Mouse (Mus musculus): ENCODE results near the gene Abcg5.

Abcg5 gene

DNA sequence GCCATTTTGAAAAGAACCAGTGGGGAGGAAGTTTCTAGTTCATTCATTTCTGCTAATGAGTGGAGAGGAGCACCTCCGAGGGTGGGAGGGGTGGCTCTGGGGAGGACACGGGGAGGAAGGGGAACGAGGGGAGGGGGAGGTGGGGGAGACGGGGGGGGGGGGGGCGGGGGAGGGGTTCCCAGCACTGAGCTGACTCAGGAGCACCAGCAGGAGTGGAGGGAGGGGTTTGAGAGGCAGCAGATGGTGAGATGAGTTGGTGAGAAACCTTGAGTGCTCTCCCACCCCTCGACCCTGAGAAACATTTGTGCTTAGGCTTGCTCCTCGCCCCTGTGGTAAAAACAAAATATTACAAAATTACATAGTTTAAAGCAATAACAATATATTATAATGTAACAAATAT is 36.9 kb downstream of the Abcg5 start:
- DNase-seq (ENCODE audit: inconsistent age in 2 of 2, low spot score in 1 of 2) = no peak

DNA sequence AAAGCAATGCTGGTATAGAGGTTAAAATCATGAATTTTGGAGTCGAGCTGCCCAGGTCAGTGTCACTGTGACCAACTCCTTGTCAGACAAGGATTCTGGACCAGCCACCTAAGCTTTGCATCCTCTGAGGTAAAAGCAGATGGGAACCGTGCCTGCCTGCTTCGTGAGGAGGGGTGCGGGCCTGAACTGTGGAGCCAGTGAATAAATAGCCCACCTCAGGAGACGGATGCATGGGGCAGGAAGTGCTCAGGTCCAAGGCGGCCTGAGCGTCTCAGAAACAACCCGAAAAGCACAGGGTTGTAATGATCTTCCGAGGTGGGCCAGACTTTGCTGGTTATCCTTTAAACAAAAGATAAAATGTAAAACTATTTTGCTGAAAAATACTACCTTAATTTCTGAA is 37.7 kb downstream of the Abcg5 start:
- no peak for DNase-seq (ENCODE audit: inconsistent age in 2 of 2, low spot score in 1 of 2)

DNA sequence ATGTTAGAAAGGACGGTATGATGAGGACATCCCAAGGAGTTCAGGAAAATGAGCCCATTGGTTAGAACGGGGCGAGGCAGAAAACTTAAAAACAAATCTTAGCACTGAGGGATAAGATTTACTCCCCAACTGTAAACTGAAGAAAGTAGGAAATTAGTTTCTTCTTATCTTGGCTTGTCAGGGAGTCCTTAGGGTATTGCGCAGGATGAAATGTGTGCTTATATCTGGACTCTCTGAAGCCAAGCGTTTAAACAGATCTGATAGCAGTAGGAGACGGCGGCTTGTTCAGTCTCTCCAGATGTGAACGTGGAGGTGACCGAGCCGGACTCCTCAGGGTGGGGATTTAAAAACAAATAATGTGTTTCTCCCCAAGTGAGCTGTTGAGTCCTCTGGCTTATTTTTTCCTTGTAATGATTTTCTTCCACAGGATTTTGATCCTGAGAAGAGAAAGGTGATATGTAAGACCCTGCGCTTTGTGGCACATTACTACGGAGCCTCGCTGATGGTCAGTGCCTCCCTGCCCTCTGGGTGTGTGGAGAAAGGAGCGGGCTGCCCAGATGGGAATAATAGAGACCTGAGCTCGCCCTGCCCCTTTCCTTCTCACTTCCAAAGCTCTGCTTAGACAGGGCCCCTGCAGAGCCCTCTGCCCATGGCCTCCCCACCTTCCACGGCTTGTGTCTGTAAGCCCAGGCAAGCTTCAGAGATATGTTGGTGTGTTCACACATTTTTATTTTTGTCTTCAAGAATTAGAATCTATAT is 38.3 kb downstream of the Abcg5 start:
- DNase-seq (ENCODE audit: inconsistent age in 2 of 2, low spot score in 1 of 2) = no peak

DNA sequence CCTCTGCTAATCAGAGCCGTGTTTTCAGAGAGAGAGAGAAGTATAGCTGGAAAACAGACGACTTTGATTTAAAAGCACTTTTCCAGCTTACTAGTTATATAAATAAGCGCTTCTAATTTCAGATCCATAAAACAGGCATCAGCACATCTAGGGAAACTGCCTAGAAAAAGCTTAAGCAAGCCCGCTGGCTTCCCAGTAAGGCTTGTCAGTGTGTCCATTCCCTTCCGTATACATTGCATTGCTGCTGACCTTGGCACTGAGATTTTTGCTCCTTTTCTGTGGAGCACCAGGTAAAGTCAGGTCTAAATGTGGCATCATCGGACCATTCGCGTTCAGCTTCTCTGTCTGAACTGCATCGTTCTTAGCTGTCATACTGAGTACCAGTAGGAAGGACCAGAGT is 40.5 kb downstream of the Abcg5 start:
- no peak for DNase-seq (ENCODE audit: inconsistent age in 2 of 2, low spot score in 1 of 2)

DNA sequence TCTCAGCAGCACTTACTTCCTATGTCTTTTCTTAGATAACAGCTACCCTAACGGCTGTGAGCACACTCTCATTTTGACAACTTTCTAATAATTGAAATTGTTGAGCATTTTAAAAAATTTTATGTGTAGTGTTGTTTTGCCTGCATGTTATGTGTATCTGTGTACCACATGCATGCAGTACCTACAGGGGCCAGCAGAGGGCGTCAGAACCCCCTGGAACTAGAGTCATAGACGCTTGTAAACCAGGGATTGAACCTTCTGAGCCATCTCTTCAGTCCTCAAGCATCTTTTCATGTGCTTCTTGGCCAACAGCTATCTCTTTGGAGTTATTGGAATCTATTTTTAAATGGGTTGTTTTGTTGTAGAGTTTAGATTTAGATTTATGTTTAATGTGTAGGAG is 40.9 kb downstream of the Abcg5 start:
- peak; percentile 30 to 76 for DNase-seq (ENCODE audit: inconsistent age in 2 of 2, low spot score in 1 of 2)

DNA sequence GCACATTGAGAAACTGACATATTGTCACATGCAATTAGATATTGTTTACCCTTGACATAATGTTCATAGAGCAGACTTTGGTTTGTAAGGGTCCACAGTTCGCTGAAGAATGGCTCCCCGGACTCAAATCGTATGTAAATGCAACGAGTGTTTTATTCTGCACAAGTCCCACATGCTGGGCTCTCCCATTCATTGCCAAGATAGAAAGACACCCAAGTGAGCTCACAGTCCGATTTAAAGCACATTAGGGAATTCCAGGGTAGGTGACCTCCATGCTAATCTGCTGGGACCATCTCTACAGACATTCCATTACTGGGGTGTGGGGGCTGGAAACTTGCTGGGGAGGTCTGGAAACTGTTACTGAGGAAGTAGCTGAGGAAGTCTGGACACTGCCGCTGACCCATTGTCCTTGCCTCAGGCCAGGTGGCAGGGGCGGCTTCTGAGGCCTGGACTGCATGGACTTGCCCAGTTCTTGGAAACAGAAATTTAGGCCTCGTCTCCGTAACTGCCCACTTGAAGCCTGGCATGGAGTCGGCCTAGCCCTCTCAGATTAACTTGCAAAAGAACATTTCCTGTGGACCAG is 42.9 kb downstream of the Abcg5 start:
- DNase-seq (ENCODE audit: inconsistent age in 2 of 2, low spot score in 1 of 2) = no peak

DNA sequence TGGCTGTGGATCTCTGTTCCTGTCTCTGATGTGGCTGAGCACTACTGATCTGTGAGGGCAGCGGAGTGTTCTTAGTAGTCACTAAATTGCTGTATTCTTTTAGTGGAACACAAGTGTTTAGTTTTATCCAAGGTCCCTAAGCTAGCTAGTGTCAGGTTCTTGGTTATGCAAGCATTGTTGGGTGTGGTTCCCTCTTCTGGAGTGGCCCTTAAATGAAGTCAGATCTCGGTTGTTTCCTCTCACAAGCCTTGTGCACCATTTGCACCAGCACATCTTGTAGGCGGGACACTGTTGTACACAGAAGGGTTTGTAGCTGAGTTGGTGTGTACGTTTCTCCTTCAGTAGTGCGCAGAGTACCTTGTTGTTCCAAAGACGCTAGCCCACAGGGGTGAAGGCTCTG is 44.8 kb downstream of the Abcg5 start:
- no peak for DNase-seq (ENCODE audit: inconsistent age in 2 of 2, low spot score in 1 of 2)

DNA sequence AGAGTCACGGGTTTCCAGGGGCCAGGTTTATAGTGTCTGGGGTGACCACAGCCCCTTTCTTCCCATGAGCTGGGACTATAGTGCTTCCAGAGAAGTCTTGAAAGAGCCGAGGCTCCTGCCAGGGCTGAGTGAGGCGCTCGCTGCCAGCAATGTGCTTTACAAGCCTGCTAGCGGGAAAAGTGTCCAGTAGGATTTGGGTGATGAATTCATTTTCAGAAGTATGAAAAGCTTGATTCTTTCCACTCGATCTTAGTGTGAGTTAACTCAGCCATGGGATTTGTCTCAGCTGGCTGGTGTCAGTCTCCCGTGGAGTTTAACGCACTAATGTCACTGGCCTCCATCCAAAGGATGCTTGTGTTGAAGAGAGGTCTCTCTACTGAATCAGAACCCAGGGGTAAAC is 46.5 kb downstream of the Abcg5 start:
- DNase-seq (ENCODE audit: inconsistent age in 2 of 2, low spot score in 1 of 2) = no peak

DNA sequence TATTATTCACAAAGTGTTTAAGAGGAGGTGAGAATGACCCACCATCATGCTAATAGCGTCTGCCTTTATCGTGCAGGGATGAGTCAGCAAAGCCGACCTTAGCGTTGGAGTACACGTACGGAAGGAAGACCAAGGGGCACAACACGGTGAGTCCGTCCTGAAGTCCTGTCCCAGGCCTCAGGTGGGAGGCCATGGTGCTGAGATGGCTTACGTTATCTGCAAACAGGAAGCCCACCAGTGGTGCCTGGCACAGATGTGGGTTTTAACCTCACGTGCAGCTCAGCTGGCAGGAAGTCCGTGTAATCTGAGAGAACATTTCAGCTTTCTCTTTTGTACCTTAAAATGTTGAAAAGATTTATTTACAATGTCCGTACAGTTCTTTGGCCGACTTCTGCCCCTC is 49.4 kb downstream of the Abcg5 start:
- no peak for DNase-seq (ENCODE audit: inconsistent age in 2 of 2, low spot score in 1 of 2)

DNA sequence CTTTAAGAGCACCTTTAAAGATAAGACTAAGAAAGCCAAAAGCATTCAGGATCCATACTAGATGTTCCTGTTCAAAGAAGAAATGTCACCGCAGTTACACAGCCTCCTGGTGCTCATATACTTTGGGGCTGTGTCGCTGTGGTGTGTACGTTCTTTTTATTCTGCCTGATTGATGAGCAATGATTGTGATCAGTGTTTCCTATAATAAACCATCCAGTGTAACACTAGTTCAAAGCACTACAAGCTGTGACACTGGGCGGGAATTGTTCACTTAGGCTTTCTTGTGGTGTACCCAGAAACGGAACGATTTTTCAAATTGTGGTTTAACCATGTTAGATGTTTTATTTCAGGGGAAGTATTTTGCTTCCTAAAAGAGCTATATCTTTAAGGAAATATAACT is 51.0 kb downstream of the Abcg5 start:
- DNase-seq (ENCODE audit: inconsistent age in 2 of 2, low spot score in 1 of 2) = no peak

DNA sequence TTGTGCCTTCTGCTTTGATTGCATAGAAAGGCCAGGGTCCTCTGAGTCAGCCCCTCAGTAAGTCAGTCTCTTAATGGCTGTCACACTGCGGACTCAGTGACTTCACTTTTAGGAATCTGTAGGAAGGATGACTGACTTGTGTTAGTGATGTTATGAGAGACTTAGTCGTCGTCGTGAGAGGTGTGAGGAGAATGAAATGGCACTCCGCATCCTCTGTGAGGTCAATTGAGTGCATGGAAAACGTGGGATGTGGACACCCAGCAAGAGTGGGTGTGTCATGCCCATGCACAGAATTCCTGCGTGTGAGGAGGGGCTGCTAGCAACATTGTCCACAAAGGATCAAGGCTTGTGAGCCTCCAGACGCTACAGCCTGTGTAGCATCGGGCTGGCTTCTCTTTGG is 54.2 kb downstream of the Abcg5 start:
- peak; percentile 52 to 74 for DNase-seq (ENCODE audit: inconsistent age in 2 of 2, low spot score in 1 of 2)

DNA sequence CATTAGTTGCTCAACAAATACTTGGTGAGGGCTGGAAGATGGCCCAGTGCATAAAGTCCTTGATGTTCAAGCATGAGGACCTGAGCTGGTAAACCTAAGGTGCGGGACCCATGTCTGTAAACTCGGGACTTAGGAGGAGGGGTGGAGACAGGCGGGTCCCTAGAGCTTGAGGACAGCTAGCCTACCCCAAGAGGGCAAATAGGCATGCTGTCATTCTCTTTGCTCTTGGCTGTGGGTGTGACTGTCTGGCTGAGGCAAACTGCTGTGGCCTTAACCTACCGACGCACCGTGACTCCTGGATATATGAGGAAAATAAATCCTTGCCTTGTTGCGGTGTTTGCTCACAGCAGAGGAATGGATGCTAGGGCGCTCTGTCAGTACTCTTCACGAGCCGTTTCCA is 55.1 kb downstream of the Abcg5 start:
- DNase-seq (ENCODE audit: inconsistent age in 2 of 2, low spot score in 1 of 2) = peak; percentile 65 to 76

DNA sequence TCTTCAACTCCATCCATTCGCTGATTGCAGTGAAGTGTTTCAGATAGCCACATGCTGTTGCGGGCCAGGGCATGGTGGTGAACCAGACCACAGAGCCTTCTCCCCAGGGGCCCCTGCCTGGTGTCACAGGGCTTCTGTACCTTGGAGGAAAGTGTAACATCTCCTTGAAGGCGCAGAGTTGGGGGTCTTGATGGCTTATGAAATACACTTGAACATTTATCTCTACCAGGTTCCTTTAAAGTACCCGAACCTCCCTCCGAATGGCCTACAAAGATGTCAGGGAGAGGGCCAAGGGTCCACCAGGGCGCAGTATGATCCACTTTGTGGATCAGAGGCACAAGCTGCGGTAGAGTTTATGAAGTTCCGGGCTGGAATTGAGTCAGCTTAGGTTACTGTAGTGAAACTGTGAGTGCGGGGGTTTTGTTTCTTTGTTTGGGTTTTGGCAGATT is 55.9 kb downstream of the Abcg5 start:
- DNase-seq (ENCODE audit: inconsistent age in 2 of 2, low spot score in 1 of 2) = peak; percentile 23 to 55

DNA sequence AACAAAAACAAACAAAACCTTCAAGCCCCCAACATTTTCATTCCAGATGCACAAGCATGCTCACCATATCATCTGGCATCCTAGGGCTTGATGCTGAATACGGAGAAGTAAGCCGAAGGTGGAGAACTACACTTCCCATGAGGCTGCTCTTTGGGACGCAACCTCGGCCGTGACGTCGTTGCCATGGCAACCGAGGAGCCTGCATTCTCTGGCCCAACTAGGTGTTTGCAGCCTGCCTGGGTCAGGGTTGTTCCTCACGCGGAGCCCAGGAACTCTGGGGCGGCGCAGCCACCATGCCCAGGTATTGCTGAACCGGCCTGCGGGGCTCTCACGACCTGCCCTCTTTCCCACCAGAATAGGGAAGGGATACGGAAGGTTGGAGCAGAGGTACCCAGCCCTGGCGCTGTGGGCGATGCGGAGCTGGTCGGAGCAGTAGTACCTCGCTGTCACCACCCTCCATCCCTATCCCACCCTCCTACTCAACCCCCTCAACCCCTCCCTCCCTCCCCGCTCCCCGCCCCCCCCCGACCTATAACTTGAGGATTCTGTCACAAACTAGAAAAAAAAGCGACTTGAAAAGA is 56.4 kb downstream of the Abcg5 start, which contains the start of gene Dync2li1:
Dync2li1 (plus strand) TSS at position 221 of the 581 bp plus-strand sequence.
- peak; percentile 90 to 95 for DNase-seq (ENCODE audit: inconsistent age in 2 of 2, low spot score in 1 of 2)

DNA sequence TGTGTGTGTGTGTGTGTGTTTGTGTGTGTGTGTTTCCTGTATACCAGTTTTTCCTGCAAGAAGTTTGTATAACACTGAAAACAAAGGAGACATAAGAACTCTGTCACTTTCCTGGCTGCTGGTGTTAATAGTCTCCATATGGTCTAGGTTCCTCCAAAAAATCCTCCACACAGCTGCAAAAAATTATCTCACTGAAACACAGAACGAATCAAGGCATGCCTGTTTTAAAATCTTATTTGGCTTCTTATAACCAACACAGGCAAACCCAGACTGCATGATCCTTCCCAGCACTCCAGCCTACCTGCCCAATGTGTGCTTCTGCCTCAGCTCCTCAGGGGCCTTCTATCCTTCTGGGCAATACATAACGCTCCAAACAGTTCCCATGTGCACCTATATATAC is 59.9 kb downstream of the Abcg5 start:
- no peak for DNase-seq (ENCODE audit: inconsistent age in 2 of 2, low spot score in 1 of 2)

DNA sequence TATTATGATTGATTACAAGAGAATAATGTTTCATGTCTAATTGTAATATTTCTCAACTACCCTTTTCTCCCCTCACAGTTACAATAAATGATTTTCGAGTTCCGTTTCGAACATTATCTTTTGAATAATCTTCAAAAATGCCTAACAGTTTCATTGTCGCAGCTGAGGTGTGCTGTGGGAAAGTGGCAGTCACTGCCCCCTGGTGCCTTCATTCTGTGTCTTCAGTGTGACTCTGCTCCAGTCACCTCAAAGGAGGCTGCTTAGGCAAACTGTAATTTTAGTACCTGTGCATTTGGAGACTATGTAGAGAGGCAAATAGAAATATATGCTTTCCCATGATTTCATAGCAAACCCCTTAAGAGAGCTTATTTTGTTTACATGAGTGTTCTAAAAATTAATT is 60.8 kb downstream of the Abcg5 start:
- no peak for DNase-seq (ENCODE audit: inconsistent age in 2 of 2, low spot score in 1 of 2)

DNA sequence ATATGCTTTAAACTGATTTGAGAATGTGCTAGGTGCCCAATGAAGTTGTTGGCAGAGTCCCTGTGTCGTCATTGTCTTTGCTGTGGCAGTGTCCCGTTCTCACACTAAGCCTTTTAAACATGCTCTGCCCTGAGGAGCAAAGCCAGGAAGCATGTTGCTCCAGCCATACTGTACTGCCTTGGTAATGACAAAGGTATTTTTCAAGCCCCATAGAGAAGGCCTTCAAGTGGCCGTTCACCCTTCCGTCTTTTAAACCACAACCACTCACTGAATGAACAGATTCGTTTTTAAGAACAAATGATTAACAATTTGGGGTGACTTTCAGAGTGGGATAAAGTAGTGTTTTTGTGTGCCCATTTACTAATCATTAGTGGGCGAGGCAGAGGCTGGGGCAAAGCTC is 61.6 kb downstream of the Abcg5 start:
- DNase-seq (ENCODE audit: inconsistent age in 2 of 2, low spot score in 1 of 2) = no peak

DNA sequence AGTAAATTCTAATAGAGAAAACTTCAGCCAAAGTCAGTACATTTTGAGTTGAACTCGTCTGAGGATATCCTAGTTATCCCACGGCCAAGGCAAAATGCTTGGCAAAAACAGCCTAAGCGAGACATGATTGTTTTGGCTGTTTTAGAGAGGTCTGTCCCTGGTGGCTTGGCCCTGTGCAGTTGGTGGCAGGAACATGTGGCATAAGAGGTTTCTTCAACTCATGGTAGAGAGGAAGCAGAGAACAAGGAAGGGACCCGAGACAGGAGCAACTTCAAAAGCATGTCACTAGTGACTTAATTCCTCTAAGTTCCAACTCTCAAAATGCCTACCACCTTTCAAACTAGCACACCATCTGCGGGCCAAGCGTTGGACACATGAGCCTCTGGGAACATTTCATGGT is 62.2 kb downstream of the Abcg5 start:
- DNase-seq (ENCODE audit: inconsistent age in 2 of 2, low spot score in 1 of 2) = no peak

DNA sequence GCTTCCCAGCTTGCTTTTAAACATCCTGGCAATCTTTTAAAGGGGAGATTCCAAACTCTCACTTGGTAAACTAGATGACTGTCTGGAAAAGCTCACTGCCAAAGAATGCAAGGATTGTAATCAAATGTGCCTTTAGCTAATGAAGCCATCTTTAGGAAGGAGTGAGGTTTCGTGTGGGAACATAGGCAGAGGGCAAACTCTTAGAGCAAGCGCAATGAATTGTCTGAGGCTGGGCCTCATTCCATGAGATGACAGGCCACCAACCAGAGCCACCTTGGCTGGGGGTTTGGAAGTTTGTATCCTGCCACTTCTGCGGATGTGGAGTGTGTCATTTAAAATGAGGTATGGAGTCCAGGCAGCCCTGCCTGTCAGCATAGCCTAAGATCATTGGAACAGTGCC is 62.7 kb downstream of the Abcg5 start:
- no peak for DNase-seq (ENCODE audit: inconsistent age in 2 of 2, low spot score in 1 of 2)

DNA sequence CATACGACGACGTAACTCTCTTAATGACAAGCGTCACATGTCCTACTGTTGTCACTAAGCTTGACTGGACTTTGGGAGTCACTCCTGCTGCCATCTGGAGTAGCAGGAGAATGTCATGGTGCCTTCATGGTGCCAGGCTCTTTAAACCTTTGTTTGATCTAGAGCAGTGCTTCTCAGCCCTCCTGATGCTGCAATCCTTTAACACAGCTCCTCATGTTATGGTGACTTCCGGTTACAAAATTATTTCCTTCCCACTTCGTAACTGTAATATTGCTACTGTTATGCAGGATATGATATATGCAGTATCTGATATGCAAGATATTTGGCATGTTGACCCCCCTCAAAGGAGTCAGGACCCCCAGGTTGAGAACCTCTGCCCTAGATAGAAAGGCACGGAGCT is 63.7 kb downstream of the Abcg5 start:
- no peak for DNase-seq (ENCODE audit: inconsistent age in 2 of 2, low spot score in 1 of 2)

DNA sequence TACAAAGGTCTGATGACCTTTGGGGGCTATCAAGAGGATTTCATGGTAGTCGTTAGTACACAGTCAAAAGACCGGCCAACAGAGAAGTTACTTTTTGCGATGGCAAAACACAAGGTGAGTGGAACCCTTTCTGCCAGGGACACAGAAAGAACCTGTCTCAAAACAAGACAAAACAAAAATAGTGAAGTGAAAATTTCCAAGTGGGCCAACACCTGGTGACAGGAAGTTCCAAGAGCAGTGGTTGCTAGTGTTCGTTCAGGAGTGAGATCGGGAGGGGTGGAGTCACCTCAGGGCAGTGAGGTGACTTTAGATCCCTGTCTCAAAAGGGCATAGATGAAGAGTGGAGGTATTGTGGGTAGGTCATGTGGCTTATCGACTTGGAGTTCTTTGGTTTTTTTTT is 64.9 kb downstream of the Abcg5 start:
- no peak for DNase-seq (ENCODE audit: inconsistent age in 2 of 2, low spot score in 1 of 2)

DNA sequence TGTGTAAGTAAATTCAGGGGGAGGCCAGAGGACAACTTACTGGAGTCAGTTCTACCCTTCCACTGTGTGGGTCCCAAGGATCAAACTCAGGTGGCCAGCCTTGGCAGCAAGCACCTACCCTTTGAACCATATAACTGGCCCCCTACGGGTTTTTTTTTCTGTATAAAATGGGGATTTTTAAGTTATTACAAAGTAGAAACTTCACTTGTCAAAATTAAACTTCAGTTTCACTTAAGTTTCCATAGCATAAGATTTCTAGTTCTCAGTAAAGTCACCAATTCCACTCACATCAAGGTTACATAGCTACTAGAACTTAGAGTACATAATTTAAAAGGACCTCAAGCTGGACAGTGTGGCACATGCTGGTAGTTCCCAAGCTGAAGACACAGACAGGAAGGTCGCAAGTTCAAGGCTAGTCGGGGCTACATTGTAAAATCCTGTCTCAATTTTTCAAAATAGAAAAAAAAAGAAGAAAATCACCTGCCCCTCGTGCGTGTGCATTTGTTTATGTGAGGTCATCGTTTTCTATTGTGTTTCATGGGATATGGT is 66.2 kb downstream of the Abcg5 start:
- DNase-seq (ENCODE audit: inconsistent age in 2 of 2, low spot score in 1 of 2) = no peak
